Mouse (Mus musculus) forebrain, postnatal 0 days (tissue): ENCODE data around the gene Npb. TPM values are rescaled to one million over a fixed set of nuclear protein-coding genes. Genes with fewer than 3 reads are reported as not detected.
A peak's percentile ranks its signal among the peaks of the same experiment; 100 is the strongest.

Experiments
- ATAC-seq: fragments of 200-750 bp; cut with Nextera tagmentation; 2 replicates; pipeline ENCODE4 v1.8.0; 2017; ENCODE audit warnings: mild to moderate bottlenecking, moderate library complexity
- DNase-seq: peaks from one replicate; pipeline ENCODE4 v3.0.0-alpha.2; 2015
- H3K27ac ChIP-seq: fragments of 300-500 bp; sonication (generic); 2 replicates; pipeline ENCODE4 v1.5.1; 2014; ENCODE audit warnings: low read depth, mild to moderate bottlenecking, antibody characterized with exemption, low read length, moderate library complexity, mixed read lengths
- H3K27me3 ChIP-seq: fragments of 300-500 bp; sonication (generic); 2 replicates; pipeline ENCODE4 v1.6.1; 2014; ENCODE audit warnings: mild to moderate bottlenecking, low read length, mixed read lengths; ENCODE audit not compliant: insufficient read depth
- H3K36me3 ChIP-seq: fragments of 300-500 bp; sonication (generic); 2 replicates; pipeline ENCODE4 v1.6.1; 2014; ENCODE audit warnings: mild to moderate bottlenecking, moderate library complexity; ENCODE audit not compliant: insufficient read depth
- H3K4me1 ChIP-seq: fragments of 300-500 bp; sonication (generic); 2 replicates; pipeline ENCODE4 v1.6.1; 2014; ENCODE audit warnings: antibody characterized with exemption; ENCODE audit not compliant: insufficient read depth
- H3K4me2 ChIP-seq: fragments of 300-500 bp; sonication (generic); 2 replicates; pipeline ENCODE4 v1.6.1; 2014; ENCODE audit warnings: low read depth, mild to moderate bottlenecking, moderate library complexity
- H3K4me3 ChIP-seq: fragments of 300-500 bp; sonication (generic); 2 replicates; pipeline ENCODE4 v1.5.1; 2014; ENCODE audit warnings: low read depth, low read length, mixed read lengths
- H3K9ac ChIP-seq: fragments of 300-500 bp; sonication (generic); 2 replicates; pipeline ENCODE4 v1.6.1; 2014; ENCODE audit warnings: mild to moderate bottlenecking
- H3K9me3 ChIP-seq: fragments of 300-500 bp; sonication (generic); 2 replicates; pipeline ENCODE4 v1.6.1; 2016; ENCODE audit warnings: low read length
- CTCF ChIP-seq: sonication (generic); IDR thresholded peaks from 2 replicates; pipeline ENCODE4 v1.5.1; 2016; ENCODE audit warnings: antibody characterized with exemption, control low read depth, low read depth
- WGBS: fragments of 180-500 bp; shearing (Covaris S2); extraction: QIAGEN DNeasy Blood & Tissue Kit; methylation state at CpG from one replicate; pipeline ENCODE4 v1.1.7; 2014; 5-methylcytosine and 5-hydroxymethylcytosine counted together
- polyA plus RNA-seq: library from polyadenylated mRNA; unstranded; fragments of >200 nt; fragmentation: Nextera tagmentation; extraction: Ambion mirVana; gene quantifications from 2 replicates; pipeline ENCODE4 v1.2.1, GENCODE M21; 2015
- total RNA-seq: library from RNA; depleted of rRNA; stranded (reverse); fragments of >200 nt; gene quantifications from 2 replicates; pipeline ENCODE4 v1.2.3, GENCODE M21; 2014

Gene Npb
- total and polyA plus RNA-seq, 2 experiments from 2014 or later = 0.42 TPM; not detected in 1

- no peaks in the 10 kb centered on the region for H3K27me3 ChIP-seq
- no peak for ATAC-seq
- H3K4me1 ChIP-seq = peaks cover 9% of the 10 kb centered on the region
- no peak for DNase-seq
- no peaks in the 10 kb centered on the region for H3K9me3 ChIP-seq
- no peak overlapping the region for H3K4me3 ChIP-seq
- H3K36me3 ChIP-seq = peaks cover 62% of the 10 kb centered on the region
- no peak for TF ChIP-seq CTCF
- H3K4me2 ChIP-seq = no peak overlapping the region
- 90% methylated on average over 11 of the region's 11 CpGs for WGBS
- H3K9ac ChIP-seq = no peak overlapping the region
- H3K27ac ChIP-seq = no peak overlapping the region
These were observed 7.4 kb downstream of the Npb start for GRCm38 (mm10) chr11:120615606-120616203.

- H3K27ac ChIP-seq = peak overlapping the region; percentile 74
- no peaks in the 10 kb centered on the region for H3K27me3 ChIP-seq
- WGBS = 52% methylated on average over 4 of the region's 4 CpGs
- peak overlapping the region; percentile 92 for H3K9ac ChIP-seq
- DNase-seq (no peak), ATAC-seq (no peak)
- H3K4me1 ChIP-seq = peaks cover 9% of the 10 kb centered on the region
- TF ChIP-seq CTCF = no peak
- peak overlapping the region; percentile 73 for H3K4me2 ChIP-seq
- H3K4me3 ChIP-seq = peak overlapping the region; percentile 86
- peaks cover 62% of the 10 kb centered on the region for H3K36me3 ChIP-seq
- no peaks in the 10 kb centered on the region for H3K9me3 ChIP-seq
These were observed 8.5 kb downstream of the Npb start for GRCm38 (mm10) chr11:120616617-120617294.

- under 1% methylated on average over 56 of the region's 56 CpGs for WGBS
- peak; percentile 99 for ATAC-seq
- no peaks in the 10 kb centered on the region for H3K9me3 ChIP-seq
- H3K36me3 ChIP-seq = peaks cover 60% of the 10 kb centered on the region
- H3K27ac ChIP-seq = peak within 1 kb of the TSS; percentile 74
- H3K4me3 ChIP-seq = peak within 1 kb of the TSS; percentile 86
- TF ChIP-seq CTCF = no peak
- H3K4me1 ChIP-seq = peaks cover 9% of the 10 kb centered on the region
- no peaks in the 10 kb centered on the region for H3K27me3 ChIP-seq
- peak within 1 kb of the TSS; percentile 92 for H3K9ac ChIP-seq
- peak within 1 kb of the TSS; percentile 73 for H3K4me2 ChIP-seq
- peak; percentile 95 for DNase-seq
These were observed 9.3 kb downstream of the Npb start, which contains the start of gene Pcyt2 for GRCm38 (mm10) chr11:120617519-120618112. Gene Pcyt2 (minus strand): TSS chr11:120617936.

- H3K27me3 ChIP-seq = no peaks in the 10 kb centered on the region
- H3K9ac ChIP-seq = no peak overlapping the region
- peaks cover 55% of the 10 kb centered on the region for H3K36me3 ChIP-seq
- 95% methylated on average over 25 of the region's 25 CpGs for WGBS
- no peak for TF ChIP-seq CTCF
- H3K4me1 ChIP-seq = peaks cover 9% of the 10 kb centered on the region
- no peaks in the 10 kb centered on the region for H3K9me3 ChIP-seq
- peak overlapping the region; percentile 23; the same call in 1 of the 2 replicates for H3K27ac ChIP-seq
- ATAC-seq (no peak), DNase-seq (no peak)
- H3K4me3 ChIP-seq = no peak overlapping the region
- no peak overlapping the region for H3K4me2 ChIP-seq
These were observed 10.6 kb downstream of the Npb start for GRCm38 (mm10) chr11:120618619-120619535.

- no peak overlapping the region for H3K4me2 ChIP-seq
- no peaks in the 10 kb centered on the region for H3K27me3 ChIP-seq
- peaks cover 49% of the 10 kb centered on the region for H3K36me3 ChIP-seq
- WGBS = 92% methylated on average over 14 of the region's 14 CpGs
- no peak for TF ChIP-seq CTCF
- ATAC-seq (no peak), DNase-seq (no peak)
- H3K4me1 ChIP-seq = peaks cover 11% of the 10 kb centered on the region
- H3K4me3 ChIP-seq = no peak overlapping the region
- H3K9ac ChIP-seq = no peak overlapping the region
- no peak overlapping the region for H3K27ac ChIP-seq
- no peaks in the 10 kb centered on the region for H3K9me3 ChIP-seq
These were observed 11.9 kb downstream of the Npb start for GRCm38 (mm10) chr11:120620195-120620594.

- H3K4me1 ChIP-seq = peaks cover 5% of the 10 kb centered on the region
- H3K27ac ChIP-seq = no peak overlapping the region
- H3K9ac ChIP-seq = no peak overlapping the region
- H3K9me3 ChIP-seq = no peaks in the 10 kb centered on the region
- DNase-seq (no peak), ATAC-seq (no peak)
- peaks cover 56% of the 10 kb centered on the region for H3K36me3 ChIP-seq
- TF ChIP-seq CTCF = no peak
- H3K4me2 ChIP-seq = no peak overlapping the region
- H3K27me3 ChIP-seq = no peaks in the 10 kb centered on the region
- H3K4me3 ChIP-seq = no peak overlapping the region
- 90% methylated on average over 6 of the region's 6 CpGs for WGBS
These were observed 14.5 kb downstream of the Npb start for GRCm38 (mm10) chr11:120622805-120623204.
